Mouse (Mus musculus) midbrain, embryonic 11.5 days (tissue): ENCODE data around the gene Usp20. TPM values are rescaled to one million over a fixed set of nuclear protein-coding genes. Genes with fewer than 3 reads are reported as not detected.

Source experiments
- ATAC-seq: fragments of 200-750 bp; cut with Nextera tagmentation; 2 replicates; pipeline ENCODE4 v1.8.0; 2017; ENCODE audit warnings: moderate TSS enrichment, moderate library complexity; ENCODE audit not compliant: low FRiP score
- DNase-seq: peaks from one replicate; pipeline ENCODE4 v3.0.0; 2015; ENCODE audit warnings: low spot score; ENCODE audit errors: missing footprints
- H3K27ac ChIP-seq: fragments of 300-500 bp; sonication (generic); 2 replicates; pipeline ENCODE4 v1.5.1; 2014; ENCODE audit warnings: low read depth, low read length
- H3K27me3 ChIP-seq: fragments of 300-500 bp; sonication (generic); 2 replicates; pipeline ENCODE4 v1.6.1; 2014; ENCODE audit warnings: mild to moderate bottlenecking, low read length, moderate library complexity, mixed read lengths; ENCODE audit not compliant: control insufficient read depth, insufficient read depth
- H3K36me3 ChIP-seq: fragments of 300-500 bp; sonication (generic); 2 replicates; pipeline ENCODE4 v1.6.1; 2014; ENCODE audit warnings: mild to moderate bottlenecking, low read length, moderate library complexity, mixed read lengths; ENCODE audit not compliant: control insufficient read depth, insufficient read depth
- H3K4me1 ChIP-seq: fragments of 300-500 bp; sonication (generic); 2 replicates; pipeline ENCODE4 v1.6.1; 2014; ENCODE audit warnings: low read length; ENCODE audit not compliant: control insufficient read depth, insufficient read depth
- H3K4me2 ChIP-seq: fragments of 300-500 bp; sonication (generic); 2 replicates; pipeline ENCODE4 v1.6.1; 2014; ENCODE audit warnings: mild to moderate bottlenecking, moderate library complexity
- H3K4me3 ChIP-seq: fragments of 300-500 bp; sonication (generic); 2 replicates; pipeline ENCODE4 v1.5.1; 2014; ENCODE audit warnings: low read depth, low read length
- H3K9ac ChIP-seq: fragments of 300-500 bp; sonication (generic); 2 replicates; pipeline ENCODE4 v1.6.1; 2014; ENCODE audit warnings: low read length
- H3K9me3 ChIP-seq: fragments of 300-500 bp; sonication (generic); 2 replicates; pipeline ENCODE4 v1.6.1; 2016; ENCODE audit warnings: low read length; ENCODE audit not compliant: control insufficient read depth
- WGBS: fragments of 180-500 bp; shearing (Covaris S2); extraction: QIAGEN DNeasy Blood & Tissue Kit; methylation state at CpG from one replicate; pipeline ENCODE4 v1.1.7; 2014; 5-methylcytosine and 5-hydroxymethylcytosine counted together
- polyA plus RNA-seq: library from polyadenylated mRNA; unstranded; fragments of >200 nt; fragmentation: Nextera tagmentation; extraction: Ambion mirVana; gene quantifications from 2 replicates; pipeline ENCODE4 v1.2.1, GENCODE M21; 2014

Usp20 gene
- polyA plus RNA-seq, 1 experiment from 2014 or later: 14.1 TPM

GRCm38 (mm10) chr2:31043856-31044255 lies 61.8 kb downstream of the Usp20 start:
- DNase-seq (no peak), ATAC-seq (no peak)
- Histone ChIP-seq H3K27ac (no peak overlapping the region), H3K27me3 (no peaks in the 10 kb centered on the region), H3K9me3 (no peaks in the 10 kb centered on the region), H3K36me3 (peaks cover 2% of the 10 kb centered on the region; the same call in 1 of the 2 replicates), H3K4me2 (no peak overlapping the region), H3K4me3 (no peak overlapping the region), H3K4me1 (no peaks in the 10 kb centered on the region), H3K9ac (no peak overlapping the region)
- 93% methylated on average over 1 of the region's 1 CpGs for WGBS

- Histone ChIP-seq H3K4me2 (no peak overlapping the region), H3K4me1 (no peaks in the 10 kb centered on the region), H3K27me3 (no peaks in the 10 kb centered on the region), H3K36me3 (no peaks in the 10 kb centered on the region; the same call in 1 of the 2 replicates), H3K4me3 (no peak overlapping the region), H3K9me3 (no peaks in the 10 kb centered on the region), H3K27ac (no peak overlapping the region), H3K9ac (no peak overlapping the region)
- 92% methylated on average over 6 of the region's 6 CpGs for WGBS
- ATAC-seq (no peak), DNase-seq (no peak)
Observed at GRCm38 (mm10) chr2:31048037-31048436, 66.0 kb downstream of the Usp20 start.

- Histone ChIP-seq H3K4me1 (no peaks in the 10 kb centered on the region), H3K9ac (no peak overlapping the region), H3K27me3 (no peaks in the 10 kb centered on the region), H3K9me3 (no peaks in the 10 kb centered on the region), H3K27ac (no peak overlapping the region), H3K4me3 (no peak overlapping the region), H3K36me3 (no peaks in the 10 kb centered on the region; the same call in 1 of the 2 replicates), H3K4me2 (no peak overlapping the region)
- ATAC-seq (no peak), DNase-seq (peak; percentile 37)
- WGBS: 92% methylated on average over 10 of the region's 10 CpGs
Observed at GRCm38 (mm10) chr2:31052441-31052840, 70.4 kb downstream of the Usp20 start.

- ATAC-seq (no peak), DNase-seq (peak; percentile 72)
- Histone ChIP-seq H3K4me2 (no peak overlapping the region), H3K9me3 (no peaks in the 10 kb centered on the region), H3K9ac (no peak overlapping the region), H3K4me3 (no peak overlapping the region), H3K4me1 (peaks cover 2% of the 10 kb centered on the region; the same call in 1 of the 2 replicates), H3K27ac (no peak overlapping the region), H3K36me3 (no peaks in the 10 kb centered on the region; the same call in 1 of the 2 replicates), H3K27me3 (no peaks in the 10 kb centered on the region)
- 94% methylated on average over 13 of the region's 13 CpGs for WGBS
Observed at GRCm38 (mm10) chr2:31053426-31053825, 71.3 kb downstream of the Usp20 start.

- ATAC-seq: no peak
Observed at GRCm38 (mm10) chr2:31053851-31054340, 71.8 kb downstream of the Usp20 start.

GRCm38 (mm10) chr2:31056070-31056469 lies 74.0 kb downstream of the Usp20 start:
- no peak overlapping the region for H3K4me3 ChIP-seq
- WGBS: 98% methylated on average over 3 of the region's 3 CpGs
- no peaks in the 10 kb centered on the region for H3K9me3 ChIP-seq
- DNase-seq (peak; percentile 68), ATAC-seq (no peak)
- no peaks in the 10 kb centered on the region; the same call in 1 of the 2 replicates for H3K36me3 ChIP-seq
- no peak overlapping the region for H3K4me2 ChIP-seq
- H3K27me3 ChIP-seq: no peaks in the 10 kb centered on the region
- H3K9ac ChIP-seq: no peak overlapping the region
- peaks cover 2% of the 10 kb centered on the region; the same call in 1 of the 2 replicates for H3K4me1 ChIP-seq
- H3K27ac ChIP-seq: no peak overlapping the region

More at GRCm38 (mm10) chr2:31053851-31054340, 71.8 kb downstream of the Usp20 start:
- no peaks in the 10 kb centered on the region; the same call in 1 of the 2 replicates for H3K36me3 ChIP-seq
- no peak overlapping the region for H3K27ac ChIP-seq
- H3K27me3 ChIP-seq: no peaks in the 10 kb centered on the region
- WGBS: 89% methylated on average over 11 of the region's 11 CpGs
- DNase-seq: peak; percentile 57
- H3K4me2 ChIP-seq: no peak overlapping the region
- H3K4me3 ChIP-seq: no peak overlapping the region
- H3K9ac ChIP-seq: no peak overlapping the region
- peaks cover 2% of the 10 kb centered on the region; the same call in 1 of the 2 replicates for H3K4me1 ChIP-seq
- H3K9me3 ChIP-seq: no peaks in the 10 kb centered on the region

- Histone ChIP-seq H3K27ac (no peak overlapping the region), H3K27me3 (no peaks in the 10 kb centered on the region), H3K4me2 (no peak overlapping the region), H3K4me1 (peaks cover 2% of the 10 kb centered on the region; the same call in 1 of the 2 replicates), H3K36me3 (no peaks in the 10 kb centered on the region), H3K4me3 (no peak overlapping the region), H3K9ac (no peak overlapping the region), H3K9me3 (no peaks in the 10 kb centered on the region)
- DNase-seq: peak; percentile 70
- 69% methylated on average over 6 of the region's 6 CpGs for WGBS
- no peak for ATAC-seq
Observed at GRCm38 (mm10) chr2:31057549-31058177, 75.6 kb downstream of the Usp20 start.

- no peak for ATAC-seq
- H3K27ac ChIP-seq: no peak overlapping the region
- H3K27me3 ChIP-seq: no peaks in the 10 kb centered on the region
- H3K4me2 ChIP-seq: no peak overlapping the region
- WGBS: 86% methylated on average over 4 of the region's 4 CpGs
- no peaks in the 10 kb centered on the region for H3K36me3 ChIP-seq
- no peak for DNase-seq
- H3K4me3 ChIP-seq: no peak overlapping the region
- H3K9me3 ChIP-seq: no peaks in the 10 kb centered on the region
- H3K4me1 ChIP-seq: peaks cover 2% of the 10 kb centered on the region; the same call in 1 of the 2 replicates
- no peak overlapping the region for H3K9ac ChIP-seq
Observed at GRCm38 (mm10) chr2:31058443-31058842, 76.4 kb downstream of the Usp20 start.

GRCm38 (mm10) chr2:31060271-31060670 lies 78.2 kb downstream of the Usp20 start:
- Histone ChIP-seq H3K9ac (no peak overlapping the region), H3K36me3 (no peaks in the 10 kb centered on the region), H3K27me3 (no peaks in the 10 kb centered on the region), H3K27ac (no peak overlapping the region), H3K9me3 (no peaks in the 10 kb centered on the region), H3K4me2 (no peak overlapping the region), H3K4me3 (no peak overlapping the region), H3K4me1 (peaks cover 2% of the 10 kb centered on the region; the same call in 1 of the 2 replicates)
- DNase-seq (no peak), ATAC-seq (no peak)
- 87% methylated on average over 1 of the region's 1 CpGs for WGBS
